Mouse (Mus musculus): Measurements from ENCODE around the gene Cyp27a1.

Cyp27a1 gene

DNA sequence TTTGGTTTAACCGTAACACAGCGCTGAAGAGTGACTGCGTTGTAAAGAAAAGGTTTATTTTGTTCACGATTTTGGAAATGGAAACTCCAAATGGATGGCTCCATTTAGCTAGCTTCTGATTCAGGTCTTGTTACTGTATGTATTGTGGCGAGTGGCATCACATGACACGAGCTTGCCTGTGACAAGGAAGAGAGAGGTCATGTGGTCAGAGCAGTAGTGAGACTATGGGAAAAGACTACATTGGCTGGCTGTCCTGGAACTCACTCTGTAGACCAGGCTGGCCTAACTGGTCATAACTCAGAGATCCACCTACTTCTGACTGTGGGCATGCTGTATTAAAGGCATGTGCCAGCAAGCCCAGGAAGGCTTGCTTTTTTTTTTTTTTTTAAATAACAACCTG, 2.5 kb downstream of the Cyp27a1 start:
- no peak for DNase-seq (ENCODE audit: extremely low read depth, low read depth, low spot score)

DNA sequence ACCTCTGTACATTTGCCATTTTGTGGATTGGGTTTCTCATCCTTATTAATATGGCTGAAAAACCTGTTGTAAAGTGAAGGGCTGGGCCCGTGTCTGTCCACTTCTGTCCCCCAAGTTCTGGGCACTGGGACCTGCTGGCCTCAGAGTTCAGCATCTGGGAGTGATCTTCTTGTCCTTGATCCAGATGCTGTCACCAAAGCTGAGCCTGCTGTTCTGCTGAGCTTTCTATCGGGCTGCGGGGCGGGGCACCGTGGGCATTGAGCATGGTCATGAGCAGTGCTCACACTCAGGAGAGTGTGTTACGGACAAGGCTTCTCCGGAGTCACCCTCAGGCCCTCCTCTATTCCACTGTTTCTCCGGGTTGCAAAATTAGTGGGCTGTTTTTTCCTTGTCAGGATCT, 4.7 kb downstream of the Cyp27a1 start:
- no peak for DNase-seq (ENCODE audit: extremely low read depth, low read depth, low spot score)

DNA sequence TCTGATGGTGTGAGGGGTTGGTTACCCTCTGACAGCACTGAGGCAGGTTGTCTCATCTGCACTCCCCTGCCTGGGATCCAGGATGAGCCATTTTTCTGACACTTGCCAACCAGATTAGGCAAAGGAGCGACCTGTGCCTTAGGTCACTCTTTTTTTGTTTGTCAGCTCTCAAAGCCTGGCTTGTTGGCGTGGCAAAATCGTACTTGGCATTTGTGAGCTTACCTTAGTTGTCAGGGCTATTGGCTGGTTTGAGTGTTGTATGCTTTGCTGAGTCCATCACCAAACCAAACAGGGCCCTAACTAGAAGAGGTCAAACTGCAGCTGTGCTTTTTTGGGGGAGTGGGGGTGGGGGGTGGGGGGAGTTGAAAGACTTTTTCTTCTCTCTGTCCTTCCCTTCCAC, 5.9 kb downstream of the Cyp27a1 start:
- no peak for DNase-seq (ENCODE audit: extremely low read depth, low read depth, low spot score)

DNA sequence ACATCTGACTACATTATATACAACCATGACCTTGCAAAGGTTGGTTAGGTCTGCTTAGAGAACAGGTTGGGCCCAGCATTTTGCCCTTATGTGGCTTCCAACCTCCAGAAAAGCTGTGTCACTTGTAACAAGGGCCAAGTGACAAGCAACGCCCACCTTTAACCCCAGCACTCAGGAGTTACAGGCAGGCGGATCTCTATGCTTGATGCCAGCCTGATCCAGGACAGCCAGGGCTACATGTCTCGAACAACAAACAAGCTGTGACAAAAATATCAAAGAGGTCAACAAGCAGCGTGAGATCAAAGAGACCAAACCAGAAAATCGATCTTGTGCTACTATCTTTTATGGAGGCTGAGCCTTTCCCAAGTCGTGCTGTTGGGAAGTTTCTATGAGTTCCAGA, 8.3 kb downstream of the Cyp27a1 start:
- no peak for DNase-seq (ENCODE audit: extremely low read depth, low read depth, low spot score)

DNA sequence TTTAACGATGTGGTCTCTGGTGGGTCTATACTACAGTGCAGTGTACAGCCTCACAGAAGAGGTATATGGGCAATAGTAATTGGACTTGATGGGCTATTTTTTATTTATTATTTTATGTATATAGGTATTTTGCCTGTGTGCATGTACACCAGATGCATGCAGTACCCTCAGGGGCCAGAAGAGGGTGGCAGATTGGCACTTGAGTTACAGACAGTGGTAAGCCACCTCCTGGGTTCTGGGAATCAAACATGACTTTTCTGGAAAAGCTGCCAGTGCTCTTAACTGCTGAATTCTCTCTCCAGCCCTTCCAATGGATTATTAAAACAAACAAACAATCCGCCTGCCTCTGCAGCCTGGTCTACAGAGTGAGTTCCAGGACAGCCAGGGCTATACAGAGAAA, 10.4 kb downstream of the Cyp27a1 start:
- no peak for DNase-seq (ENCODE audit: extremely low read depth, low read depth, low spot score)

DNA sequence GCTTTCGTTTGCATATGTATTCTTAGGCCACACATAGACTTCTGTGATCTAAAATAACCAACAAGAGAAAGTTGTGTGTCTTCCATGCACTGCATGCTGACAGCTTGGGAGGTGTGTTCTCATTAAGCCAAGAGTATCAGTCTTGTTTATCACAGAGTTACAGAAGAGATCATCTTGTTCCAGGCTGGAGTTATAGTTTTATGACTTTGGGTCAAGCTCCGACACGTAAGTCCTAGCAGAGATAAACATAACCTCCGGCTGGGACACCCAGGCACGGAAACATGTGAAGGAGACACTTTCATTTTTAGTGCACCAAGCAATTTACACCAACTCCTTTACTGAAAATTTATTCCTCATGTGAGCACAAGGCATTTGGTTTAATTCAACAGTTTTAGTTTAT, 12.7 kb downstream of the Cyp27a1 start:
- DNase-seq (ENCODE audit: extremely low read depth, low read depth, low spot score): peak; percentile 74

DNA sequence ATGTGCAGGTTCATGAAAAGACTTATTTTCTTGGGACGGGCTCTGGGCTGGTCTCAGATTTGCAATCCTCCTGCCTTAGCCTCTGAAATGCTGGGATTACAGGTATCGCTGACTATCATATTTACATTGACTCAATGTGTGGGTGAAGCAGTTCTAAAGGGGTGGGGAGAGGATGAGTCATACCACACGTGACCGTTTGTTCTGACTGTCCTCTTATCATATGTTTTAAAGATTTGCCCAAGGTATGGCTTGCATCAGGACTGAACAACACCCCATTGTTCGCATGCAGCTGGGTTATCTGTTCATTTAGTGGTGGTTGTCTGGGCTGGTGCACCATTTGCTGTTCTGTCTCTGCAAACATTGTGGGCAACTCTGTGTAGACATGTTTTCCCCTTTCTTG, 13.3 kb downstream of the Cyp27a1 start:
- DNase-seq (ENCODE audit: extremely low read depth, low read depth, low spot score): peak; percentile 67

DNA sequence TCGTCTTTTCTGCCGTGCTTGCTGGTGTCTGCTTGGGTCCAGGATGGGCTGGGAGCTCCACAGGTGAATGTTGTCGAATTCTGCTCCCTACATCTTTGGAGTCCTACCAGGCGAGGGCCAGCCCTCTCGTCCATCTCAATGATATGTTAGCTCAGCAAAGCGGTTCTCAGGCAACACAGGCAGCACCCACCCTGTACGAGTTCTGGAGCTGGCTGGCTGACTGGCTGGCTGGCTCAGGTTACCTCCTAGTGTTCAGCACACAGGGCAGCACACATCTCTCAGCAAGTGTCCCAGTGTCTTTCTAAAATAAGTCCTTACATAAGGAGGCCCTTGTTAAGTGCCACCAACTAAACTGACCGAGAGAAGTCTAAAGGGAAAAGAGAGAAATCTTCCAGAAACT, 15.1 kb downstream of the Cyp27a1 start:
- DNase-seq (ENCODE audit: extremely low read depth, low read depth, low spot score): no peak

DNA sequence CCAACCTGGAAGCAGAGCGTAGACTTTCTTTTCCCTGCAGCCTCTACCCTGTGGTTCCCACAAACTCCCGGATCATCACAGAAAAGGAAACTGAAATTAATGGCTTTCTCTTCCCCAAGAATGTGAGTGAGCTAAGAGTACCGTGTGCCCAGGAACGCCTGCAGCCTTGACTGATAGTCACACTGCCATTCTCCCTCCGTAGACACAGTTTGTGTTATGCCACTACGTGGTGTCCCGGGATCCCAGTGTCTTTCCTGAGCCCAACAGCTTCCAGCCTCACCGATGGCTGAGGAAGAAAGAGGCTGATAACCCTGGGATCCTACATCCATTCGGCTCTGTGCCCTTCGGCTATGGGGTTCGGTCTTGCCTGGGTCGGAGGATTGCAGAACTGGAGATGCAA, 23.6 kb downstream of the Cyp27a1 start:
- no peak for DNase-seq (ENCODE audit: extremely low read depth, low read depth, low spot score)

DNA sequence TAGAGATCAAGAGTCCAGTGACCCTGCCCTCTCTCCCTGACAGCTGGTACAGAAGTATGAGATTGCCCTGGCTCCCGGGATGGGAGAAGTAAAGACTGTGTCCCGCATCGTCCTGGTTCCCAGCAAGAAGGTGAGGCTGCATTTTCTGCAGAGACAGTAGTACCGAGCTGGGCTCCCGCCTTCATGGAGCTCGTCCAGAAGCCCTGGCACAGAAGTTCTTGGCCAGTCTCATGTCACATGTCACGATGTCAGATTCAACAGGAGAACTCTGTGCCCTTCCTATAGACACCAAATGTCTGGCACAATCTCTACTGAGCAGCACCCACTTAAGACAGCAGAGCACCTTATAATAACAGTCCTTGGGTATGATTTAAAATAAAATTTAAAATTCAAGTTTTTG, 24.1 kb downstream of the Cyp27a1 start:
- DNase-seq (ENCODE audit: extremely low read depth, low read depth, low spot score): no peak

DNA sequence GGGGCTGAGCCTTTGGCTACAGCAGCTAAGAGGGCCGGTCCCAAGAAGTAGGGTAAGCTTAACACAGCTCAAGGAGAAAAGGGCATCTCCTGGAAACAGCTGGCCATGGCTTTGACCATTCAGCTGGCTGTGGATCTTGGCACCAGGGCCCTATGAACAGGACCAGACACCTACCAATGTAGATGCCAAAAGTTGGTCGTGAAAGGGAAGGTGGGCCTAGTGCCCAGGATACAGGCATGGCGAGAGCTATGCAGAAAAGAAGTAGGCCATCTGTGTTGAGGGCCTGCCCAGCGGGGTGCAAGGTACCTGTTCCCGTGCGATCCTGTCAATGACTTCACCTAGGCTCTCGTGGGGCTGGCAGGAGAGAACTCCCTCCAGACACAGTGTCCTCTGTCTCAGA, 27.5 kb downstream of the Cyp27a1 start:
- DNase-seq (ENCODE audit: extremely low read depth, low read depth, low spot score): no peak

DNA sequence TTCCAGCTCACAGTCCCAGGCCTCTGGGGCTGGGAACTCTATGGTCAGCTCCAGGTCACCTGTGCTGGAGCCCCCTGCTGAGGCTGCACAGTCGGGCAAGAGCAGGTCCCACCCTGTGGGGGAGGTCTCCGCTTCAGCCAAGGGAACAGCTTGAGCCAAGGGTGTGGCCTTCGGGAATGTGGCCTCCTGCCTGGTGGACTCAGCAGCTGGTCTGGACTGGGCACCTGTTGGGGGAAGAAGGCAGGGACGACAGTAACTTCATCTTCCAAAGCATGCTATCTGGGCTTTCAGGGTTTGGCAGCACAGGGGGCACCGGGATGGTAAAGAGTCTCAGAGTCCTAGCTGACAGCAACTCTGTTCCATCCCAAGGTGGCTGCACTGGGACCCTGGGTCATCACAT, 34.0 kb downstream of the Cyp27a1 start:
- DNase-seq (ENCODE audit: extremely low read depth, low read depth, low spot score): no peak

DNA sequence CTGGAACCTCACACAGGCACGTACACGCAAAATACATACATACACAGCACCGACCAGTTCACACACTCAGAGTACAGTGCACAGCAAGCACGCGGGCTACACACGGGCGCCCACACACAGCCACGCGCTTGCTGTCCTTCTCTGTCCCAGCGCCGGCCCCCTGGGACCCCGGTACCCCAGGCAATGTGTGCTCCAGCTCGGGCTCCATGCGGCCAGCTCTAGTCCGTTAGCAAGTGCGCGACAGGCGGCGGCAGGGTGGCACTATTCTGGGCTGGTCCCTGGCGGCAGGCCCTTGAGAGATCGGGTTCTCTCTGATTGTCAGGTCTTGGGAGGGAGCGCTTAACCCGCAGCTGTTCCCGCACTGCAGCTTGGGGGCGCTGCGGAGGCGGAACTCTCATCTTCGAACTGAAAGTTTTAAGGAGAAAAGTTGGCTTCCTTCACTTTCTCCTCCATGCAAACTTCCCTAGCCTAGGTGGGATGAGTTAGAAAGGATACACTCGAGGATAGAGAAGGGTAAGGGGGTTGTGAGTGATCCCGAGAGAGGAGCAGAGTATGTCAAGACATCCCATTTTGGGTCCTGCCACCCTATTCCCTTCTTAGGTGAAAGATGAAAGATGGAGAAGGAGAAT, 35.4 kb downstream of the Cyp27a1 start, which contains the start of gene Prkag3:
Gene Prkag3 (minus strand): TSS at position 579 of the 629 bp plus-strand sequence.
- no peak for DNase-seq (ENCODE audit: extremely low read depth, low read depth, low spot score)

DNA sequence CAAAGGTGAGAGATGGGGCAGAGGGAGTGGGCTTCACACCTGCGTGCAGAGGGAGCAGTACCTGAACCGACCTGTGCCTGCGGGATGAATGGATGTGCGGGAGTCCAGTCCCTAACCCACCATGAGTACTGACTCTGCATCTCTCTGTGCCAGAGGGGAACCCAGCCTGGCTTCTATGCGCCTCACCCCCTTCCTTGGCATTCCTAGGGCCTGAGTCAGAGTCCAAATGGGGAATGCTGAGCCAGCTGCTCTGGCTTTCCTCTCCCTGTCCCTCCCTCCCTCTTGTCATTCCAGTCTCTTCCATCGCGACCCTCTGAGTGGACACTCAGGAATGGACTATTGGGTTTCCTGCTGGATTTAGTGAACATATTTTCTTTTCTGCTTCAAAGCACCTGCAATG, 35.9 kb downstream of the Cyp27a1 start:
- no peak for DNase-seq (ENCODE audit: extremely low read depth, low read depth, low spot score)

DNA sequence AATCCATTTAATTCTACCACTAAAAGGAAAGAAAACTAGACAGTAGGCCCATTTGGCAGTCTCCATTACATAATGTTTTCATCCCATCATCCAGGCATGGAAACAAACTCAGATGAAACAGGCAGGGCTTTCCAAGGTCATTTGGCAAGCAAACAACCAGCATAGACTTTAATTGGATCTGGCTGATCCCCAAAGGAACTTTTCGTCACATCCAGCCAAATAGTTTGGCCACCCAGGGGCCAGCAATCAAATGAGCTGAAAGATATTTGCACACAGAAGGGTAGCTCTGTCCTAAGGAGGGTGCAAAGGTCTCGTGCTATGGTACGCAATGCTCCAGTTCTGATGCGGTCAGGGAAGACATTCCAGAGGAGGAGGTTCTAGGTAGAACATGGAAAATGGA, 37.3 kb downstream of the Cyp27a1 start:
- no peak for DNase-seq (ENCODE audit: extremely low read depth, low read depth, low spot score)

DNA sequence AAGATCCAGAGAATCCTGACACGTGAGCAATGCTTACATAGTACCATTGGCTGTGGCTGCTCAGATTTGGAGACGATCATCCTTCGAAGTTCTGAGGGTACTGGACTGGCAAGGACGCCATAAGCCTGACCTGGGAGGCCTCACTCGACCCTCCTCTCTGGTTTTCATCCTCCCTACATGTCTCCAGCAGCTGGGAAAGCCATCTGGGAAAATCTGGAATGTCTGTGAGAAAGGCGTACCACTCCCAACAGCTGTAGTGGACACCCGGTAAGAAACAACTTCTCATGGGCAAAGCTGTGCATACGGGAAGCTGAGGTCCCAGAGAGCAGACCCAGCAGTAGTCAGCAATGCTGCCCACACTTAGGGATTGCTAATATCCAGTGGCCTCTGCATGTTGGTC, 38.8 kb downstream of the Cyp27a1 start:
- DNase-seq (ENCODE audit: extremely low read depth, low read depth, low spot score): no peak

DNA sequence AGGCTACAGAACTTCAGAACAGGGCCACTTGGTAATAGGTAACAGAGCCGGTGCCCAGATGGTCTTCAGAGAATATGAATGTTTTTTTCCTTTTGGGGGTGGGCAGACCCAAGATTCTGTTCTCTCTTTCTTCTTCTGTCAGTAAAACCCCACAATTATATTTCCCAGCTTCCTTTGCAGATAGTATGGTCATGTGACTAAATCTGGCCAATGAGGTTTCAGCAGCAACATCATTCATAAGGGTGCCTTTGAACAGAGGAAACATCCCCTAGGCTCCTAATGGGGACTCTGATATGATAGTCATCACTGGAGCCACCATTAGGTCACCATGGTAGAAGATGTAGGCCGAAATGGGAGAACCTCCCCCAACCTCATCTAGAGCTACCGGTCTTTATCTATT, 39.5 kb downstream of the Cyp27a1 start:
- no peak for DNase-seq (ENCODE audit: extremely low read depth, low read depth, low spot score)

DNA sequence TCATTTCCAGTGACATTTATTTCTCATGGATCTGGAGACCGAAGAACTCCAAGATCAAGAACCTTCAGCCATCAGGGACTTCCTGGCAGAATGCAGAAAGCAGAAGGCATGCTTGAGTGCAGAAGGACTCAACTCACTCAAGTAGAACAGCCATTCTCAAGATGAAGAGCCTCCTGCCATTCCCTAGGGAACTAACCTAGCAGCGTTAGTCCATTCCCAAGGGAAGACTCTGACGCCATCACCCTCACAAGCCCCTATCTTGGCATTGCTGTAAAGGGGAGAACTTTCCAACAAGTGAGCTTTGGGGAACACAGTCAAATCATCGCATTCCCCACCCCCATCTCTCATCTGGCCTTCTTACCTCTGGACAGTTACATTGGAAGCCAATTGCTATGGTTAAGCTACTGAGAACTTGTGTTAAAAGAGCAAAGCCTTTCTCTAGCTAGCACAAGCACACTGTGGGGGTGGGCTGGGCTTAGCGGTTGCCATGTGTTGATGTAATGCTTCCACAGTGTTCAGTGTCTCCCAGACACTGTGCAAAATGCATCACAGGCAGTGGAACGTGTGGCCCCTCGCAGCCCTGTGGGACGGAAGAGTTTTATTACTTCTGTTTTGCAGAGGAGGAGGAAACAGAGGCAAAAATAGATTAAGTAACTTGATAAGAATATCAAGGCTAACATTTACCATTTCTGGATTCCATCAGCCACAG, 40.0 kb downstream of the Cyp27a1 start:
- DNase-seq (ENCODE audit: extremely low read depth, low read depth, low spot score): no peak

DNA sequence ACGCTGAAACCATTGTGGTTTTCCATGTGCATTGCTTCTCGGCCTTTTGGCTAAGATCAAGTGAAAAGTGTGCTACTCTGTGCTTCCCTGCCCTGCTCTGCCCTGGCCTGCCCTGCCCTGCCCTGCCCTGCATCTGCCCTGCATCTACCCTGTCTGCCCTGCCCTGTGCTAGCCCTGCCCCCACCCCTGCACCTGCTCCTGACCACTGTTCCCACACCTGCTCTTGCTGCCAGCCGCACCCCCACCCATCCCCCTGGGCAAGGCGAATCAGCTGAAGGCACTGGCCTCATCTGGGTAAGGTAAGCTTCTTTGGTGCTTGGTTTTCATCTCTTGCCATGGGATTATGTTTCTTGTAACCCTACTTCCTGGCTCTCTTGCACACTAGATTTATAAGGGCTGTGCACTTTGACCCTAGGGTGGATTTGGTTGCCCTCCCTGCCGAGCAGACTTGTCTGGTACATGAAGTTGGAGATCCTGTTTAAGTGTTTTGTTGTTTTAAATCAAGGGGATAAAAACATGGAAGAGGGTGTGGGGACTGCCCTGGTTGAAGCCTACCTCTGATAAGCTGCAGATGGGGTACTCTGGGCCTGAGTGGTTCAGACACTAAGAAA, 40.9 kb downstream of the Cyp27a1 start:
- no peak for DNase-seq (ENCODE audit: extremely low read depth, low read depth, low spot score)

DNA sequence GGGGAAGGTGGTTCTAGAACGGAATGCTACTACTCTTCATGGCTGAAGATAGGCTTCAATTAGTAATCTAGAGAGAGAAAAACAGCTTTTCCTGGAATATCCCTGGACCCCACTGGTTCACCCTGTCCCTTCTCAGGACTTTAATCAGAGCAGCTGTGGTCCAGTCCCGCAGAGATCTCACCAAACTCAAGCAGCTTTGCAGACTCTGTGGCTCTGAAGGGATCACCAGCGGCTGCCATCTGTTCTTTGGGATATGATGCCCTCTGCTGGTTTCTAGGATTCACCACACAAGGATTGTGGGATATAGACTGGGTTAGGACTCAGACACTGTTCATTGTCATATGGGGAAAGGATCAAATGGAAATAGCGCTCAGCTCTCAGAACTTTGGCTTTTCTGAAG, 46.4 kb downstream of the Cyp27a1 start:
- DNase-seq (ENCODE audit: extremely low read depth, low read depth, low spot score): no peak

DNA sequence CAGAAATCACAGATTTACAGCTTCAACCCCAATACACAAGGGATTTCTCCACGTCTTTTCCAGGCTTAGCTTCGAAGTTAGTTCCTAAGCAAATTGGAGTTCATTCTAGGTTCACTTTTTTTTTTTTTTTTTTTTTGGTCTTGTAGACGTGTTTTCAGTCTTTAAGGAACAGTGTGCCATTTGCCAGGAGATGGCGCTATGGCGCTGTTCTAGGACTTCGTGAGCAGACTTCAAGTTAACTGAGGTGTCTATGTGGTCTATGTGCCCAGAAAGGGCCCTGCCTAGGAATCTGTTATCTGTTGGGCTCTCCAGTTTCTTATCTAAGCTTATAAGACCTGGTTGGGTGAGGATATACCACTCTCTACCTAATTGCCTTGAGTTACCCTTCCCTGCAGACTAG, 49.7 kb downstream of the Cyp27a1 start:
- DNase-seq (ENCODE audit: extremely low read depth, low read depth, low spot score): no peak

DNA sequence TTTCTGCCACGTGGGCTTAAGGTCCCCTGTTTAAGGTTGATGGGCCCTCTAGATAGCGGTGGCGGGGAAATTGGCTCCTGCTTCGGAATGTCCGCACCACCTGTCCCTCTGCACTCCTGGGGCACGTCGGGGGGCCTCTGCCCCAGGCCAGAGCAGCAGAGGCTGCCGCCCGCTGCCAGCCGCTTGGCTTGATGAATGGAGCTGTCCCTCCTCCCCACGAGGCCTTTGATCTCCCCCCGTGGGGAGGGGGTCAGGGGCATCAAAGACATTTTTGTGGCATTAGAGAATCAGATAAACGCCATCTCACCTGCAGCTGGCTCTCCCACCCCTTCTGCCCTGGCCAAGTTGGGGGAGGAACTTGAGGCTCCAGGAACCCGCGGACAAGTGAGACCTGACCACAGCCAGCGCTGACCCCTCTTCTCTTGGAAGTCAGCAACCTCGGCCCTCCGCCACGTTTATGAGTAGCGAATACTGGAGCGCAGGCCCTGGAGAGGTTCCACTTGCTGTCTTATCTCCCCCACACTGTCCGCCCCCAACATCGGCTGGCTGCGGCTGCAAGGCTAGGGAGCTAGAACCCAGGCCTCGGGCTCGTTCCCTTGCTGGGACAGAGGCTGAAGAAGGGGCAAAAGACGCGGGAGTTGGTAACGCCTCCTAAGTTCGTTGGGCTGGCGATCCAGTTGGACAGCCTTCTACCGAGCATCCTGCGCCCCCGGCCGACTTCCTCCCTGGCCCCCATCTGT, 57.5 kb downstream of the Cyp27a1 start:
- DNase-seq (ENCODE audit: extremely low read depth, low read depth, low spot score): no peak

Data from fat pad, adult 2 months (tissue).